Comparison of ENCODE assay signal across 8 mouse cellular contexts in the genomic region with DNA sequence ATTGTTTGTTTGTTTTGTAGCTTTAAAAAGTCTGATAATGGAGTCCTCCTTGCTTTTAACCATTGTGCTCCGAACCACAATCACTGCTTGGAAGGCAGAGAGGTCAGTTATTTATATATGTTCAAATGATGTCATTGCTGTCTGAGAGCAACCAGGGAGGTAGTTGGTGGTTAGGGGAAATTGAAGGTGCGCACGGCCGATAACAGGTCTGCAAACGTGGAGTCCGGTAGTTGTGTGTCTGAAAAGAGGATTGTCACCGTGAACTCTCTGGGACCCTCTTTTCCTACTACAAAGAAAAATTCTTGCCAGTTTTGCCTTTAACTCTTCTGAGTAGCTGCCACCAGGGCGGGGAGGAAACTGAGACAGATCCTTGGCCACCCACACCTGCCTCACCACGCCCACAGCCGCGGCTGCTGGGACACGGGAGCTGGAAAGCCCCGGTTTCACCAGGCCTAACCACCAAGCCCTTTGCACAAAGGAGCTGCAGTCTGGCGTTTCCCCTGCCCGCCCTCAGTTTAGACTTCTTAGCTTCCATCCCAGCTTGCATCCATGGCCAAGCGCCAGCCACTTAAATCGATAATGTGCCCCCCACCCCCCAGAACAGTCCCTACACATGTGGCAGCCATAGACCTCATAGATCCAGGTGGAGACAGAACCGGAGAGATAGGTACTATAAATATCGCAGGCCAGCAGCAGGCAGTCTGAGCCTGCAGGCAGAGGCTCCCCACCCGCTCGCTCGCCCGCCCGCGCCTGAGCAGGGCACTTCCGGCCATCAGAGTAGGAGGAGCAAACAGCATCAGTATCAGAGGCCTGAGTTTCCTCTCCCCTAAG.
A peak's percentile ranks its signal among the peaks of the same experiment; 100 is the strongest.
DNase-seq lines count a peak whose midpoint lies in the region; ATAC-seq and TF ChIP-seq lines count a peak whose summit lies in the region.

No protein-coding gene starts in this region.

- no peaks in the 10 kb centered on the region for H3K27me3 ChIP-seq in testis, adult 2 months (ENCODE audit: control insufficient read depth, insufficient read depth, low read length)

- DNase-seq in testis, postnatal 14 days (ENCODE audit: low spot score): no peak
- peak; percentile 71 to 79 for DNase-seq in heart, postnatal 14 days
- DNase-seq in kidney, postnatal 36 days: peak; percentile 57 to 74
- peak; percentile 77 for DNase-seq in lung, postnatal 36 days
- DNase-seq in right cerebral cortex, adult 2 months (ENCODE audit: low spot score in 2 of 2): peak; percentile 64 to 65

- H3K36me3 ChIP-seq in testis, adult 2 months (ENCODE audit: control insufficient read depth, insufficient read depth, low read length): no peaks in the 10 kb centered on the region

- H3K27ac ChIP-seq in testis, adult 2 months (ENCODE audit: control insufficient read depth, insufficient read depth, low read depth, low read length): no peak overlapping the region; the same call in 1 of the 2 replicates
- peak overlapping the region; percentile 97 for H3K27ac ChIP-seq in embryonic fibroblast, embryonic 13.5 days (ENCODE audit: insufficient read depth, low read length)

- H3K4me3 ChIP-seq in testis, adult 2 months (ENCODE audit: control insufficient read depth, low read depth, low read length): peak overlapping the region; percentile 10
- no peak overlapping the region for H3K4me3 ChIP-seq in embryonic fibroblast, embryonic 13.5 days (ENCODE audit: insufficient read depth, low read length)

- intact Hi-C loops in heart, postnatal 14 days (cut with DNase I): loop anchor here (2.0 to 5.0 kb wide), 3 partner anchors 45 to 235 kb away; a partner anchor contains a TSS

- no peak for TF ChIP-seq POLR2A in testis, adult 2 months (IDR thresholded peaks at IDR 0.05; ENCODE audit: control insufficient read depth, low read depth, low read length)
- TF ChIP-seq POLR2A in embryonic fibroblast, embryonic 13.5 days (IDR thresholded peaks at IDR 0.05; ENCODE audit: low read depth, low read length): peak; percentile 49; the same call in 1 of the 2 replicates

- TF ChIP-seq CTCF in testis, adult 2 months (IDR thresholded peaks at IDR 0.05; ENCODE audit: control insufficient read depth, insufficient read depth, insufficient replicate concordance, low read depth, low read length): no peak
- no peak for TF ChIP-seq CTCF in embryonic fibroblast, embryonic 13.5 days (IDR thresholded peaks at IDR 0.05; ENCODE audit: borderline replicate concordance, insufficient read depth, low read length)

- ATAC-seq in erythroblast, adult 5-6 weeks (replicated peaks; ENCODE audit: low FRiP score, poor library complexity, severe bottlenecking): no peak

- peaks cover 20% of the 10 kb centered on the region for H3K4me1 ChIP-seq in testis, adult 2 months (ENCODE audit: control insufficient read depth, insufficient read depth, low read length)
- H3K4me1 ChIP-seq in embryonic fibroblast, embryonic 13.5 days (ENCODE audit: control insufficient read depth, insufficient read depth, low read length): peaks cover 11% of the 10 kb centered on the region; the same call in 1 of the 2 replicates
